Mouse (Mus musculus): ENCODE measurements around the gene Gm27021.
A peak's percentile ranks its signal among the peaks of the same experiment; 100 is the strongest.

Gene Gm27021

GRCm38 (mm10) chr8:120598579-120598978 lies 69.3 kb downstream of the Gm27021 start:
- DNase-seq (ENCODE audit: low spot score): no peak

GRCm38 (mm10) chr8:120595963-120596362 lies 71.9 kb downstream of the Gm27021 start:
- peak; percentile 47 for DNase-seq (ENCODE audit: low spot score)

GRCm38 (mm10) chr8:120594571-120594970 lies 73.3 kb downstream of the Gm27021 start:
- no peak for DNase-seq (ENCODE audit: low spot score)

DNA sequence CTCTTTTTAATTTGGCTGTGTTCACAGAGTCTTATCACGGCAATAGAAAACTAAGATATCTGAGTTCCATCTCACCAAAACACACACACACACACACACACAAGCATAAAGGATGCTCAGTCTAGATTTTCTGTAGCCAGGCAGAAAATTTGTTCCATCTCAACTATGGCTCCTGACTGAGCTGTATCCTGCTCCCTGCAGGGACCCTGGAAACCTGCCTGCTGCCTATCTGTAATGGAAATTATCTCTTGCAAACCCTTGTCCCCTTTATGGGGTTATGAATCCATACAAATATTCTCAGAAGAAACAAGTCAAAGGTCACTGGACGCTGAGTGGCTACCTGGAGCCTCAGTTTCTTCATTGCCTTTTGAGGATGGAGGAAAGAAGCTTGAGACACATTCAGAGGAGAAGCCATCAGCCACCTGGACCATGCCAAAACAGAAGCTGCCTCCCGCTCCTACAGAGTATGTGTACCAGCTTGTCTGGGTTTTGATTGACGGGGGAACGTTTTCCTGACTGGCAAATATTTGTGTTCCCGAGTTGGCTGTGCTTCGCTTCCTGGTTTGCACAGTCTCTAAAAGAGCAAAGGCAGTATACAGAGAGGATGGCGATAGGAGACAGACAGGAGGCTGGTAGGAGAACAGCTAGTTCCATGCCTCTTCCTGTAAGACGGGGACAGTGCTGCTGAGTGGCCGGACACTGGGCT lies 76.1 kb downstream of the Gm27021 start:
- DNase-seq (ENCODE audit: low spot score): no peak

- no peak for DNase-seq (ENCODE audit: low spot score)
Measured at GRCm38 (mm10) chr8:120589921-120590320, 78.0 kb downstream of the Gm27021 start.

DNA sequence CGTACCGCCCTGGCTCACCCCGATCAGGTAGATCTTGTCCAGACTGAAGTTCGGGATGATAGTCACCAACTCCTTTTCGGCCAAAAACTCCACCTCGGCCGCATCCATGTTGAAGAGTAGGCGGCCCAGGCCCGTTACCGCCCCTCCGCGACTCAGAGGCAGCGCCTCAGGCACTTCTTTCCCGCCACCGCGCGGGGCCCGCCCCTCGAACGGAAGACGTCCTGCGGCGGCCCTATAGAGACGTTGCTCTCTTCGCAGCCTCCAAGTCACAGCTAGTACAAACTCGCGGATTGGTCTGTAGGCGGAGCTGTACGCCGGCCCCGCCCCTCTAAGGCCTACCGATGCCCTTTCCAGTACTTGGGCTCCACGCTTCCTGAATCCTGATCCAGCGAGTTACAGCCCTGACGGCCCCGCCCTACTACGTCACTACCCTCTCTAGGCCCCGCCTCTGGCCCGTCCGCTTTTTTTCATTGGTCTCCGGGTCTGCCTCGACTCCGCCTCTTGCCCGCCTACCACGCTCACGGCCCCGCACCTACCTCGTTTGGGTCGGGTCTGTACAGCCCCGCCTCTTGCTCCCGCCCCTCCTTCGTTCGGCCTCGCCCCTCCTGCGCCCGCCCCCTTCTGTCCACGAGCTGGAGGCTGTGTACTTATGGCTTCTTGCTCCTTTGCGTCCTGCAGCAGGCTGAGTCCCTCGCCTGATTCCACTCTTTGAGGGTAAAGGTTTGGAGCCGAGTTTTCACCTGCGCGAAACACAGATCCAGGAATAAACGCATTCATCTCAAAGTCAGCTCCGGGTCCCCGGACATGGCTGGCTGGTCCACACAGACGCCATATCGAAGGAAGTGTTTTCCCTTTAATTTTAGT lies 78.7 kb downstream of the Gm27021 start, which contains the start of gene Gins2:
Gene Gins2 (minus strand): TSS at position 397 of the 864 bp plus-strand sequence.
- DNase-seq (ENCODE audit: low spot score): peak; percentile 97

DNA sequence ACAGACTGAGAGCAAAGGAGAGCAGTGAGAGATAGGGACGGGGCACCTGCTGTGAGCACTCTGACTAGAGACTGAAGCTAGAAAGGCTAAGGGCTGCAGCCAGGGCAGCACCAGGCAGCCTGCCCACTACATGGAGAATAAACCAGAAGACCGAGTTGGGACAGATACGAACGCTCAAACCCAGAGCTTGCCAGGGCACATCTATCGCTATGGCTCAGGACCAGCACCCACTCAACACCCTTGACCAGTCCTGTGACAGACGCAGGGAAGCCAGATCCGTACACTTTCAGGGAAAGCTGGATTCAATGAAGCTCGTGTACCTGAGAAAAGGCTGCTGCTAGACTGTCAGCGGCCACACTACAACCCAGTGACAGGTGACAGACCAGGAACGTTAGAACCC lies 82.4 kb downstream of the Gm27021 start:
- no peak for DNase-seq (ENCODE audit: low spot score)

GRCm38 (mm10) chr8:120581811-120582210 lies 86.1 kb downstream of the Gm27021 start:
- no peak for DNase-seq (ENCODE audit: low spot score)

- DNase-seq (ENCODE audit: low spot score): no peak
Measured at GRCm38 (mm10) chr8:120581329-120581728, 86.5 kb downstream of the Gm27021 start.

DNA sequence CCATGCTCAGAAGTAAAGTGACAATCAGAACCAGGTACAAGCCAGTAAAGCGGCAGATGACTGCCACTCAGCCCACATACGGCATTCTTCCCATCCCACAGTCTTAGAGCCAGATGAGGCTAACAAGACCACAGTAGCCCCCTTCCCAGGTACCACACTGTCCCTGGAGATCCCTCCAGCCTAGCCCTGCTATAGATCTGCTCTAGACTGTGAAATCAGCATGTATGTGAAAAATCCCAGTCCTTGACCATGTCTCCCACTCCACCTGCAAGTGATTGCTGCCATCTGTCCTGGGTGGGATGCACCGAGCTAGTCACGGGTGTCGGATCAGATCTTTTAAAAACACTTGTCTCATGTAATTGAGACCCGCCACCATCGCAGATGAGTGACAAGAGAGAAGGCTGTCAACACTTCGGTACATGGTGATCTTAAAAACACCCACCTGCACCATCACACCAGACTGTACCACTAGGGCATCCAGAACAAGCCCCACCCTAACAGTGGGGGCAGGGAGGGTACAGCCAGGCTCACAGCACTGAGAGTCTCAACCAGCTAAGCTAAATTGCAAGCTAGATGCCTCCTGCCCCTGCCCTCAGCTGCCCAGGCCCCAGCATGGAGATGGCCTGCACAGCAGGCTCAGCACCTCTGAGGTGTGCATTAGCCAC lies 87.4 kb downstream of the Gm27021 start:
- no peak for DNase-seq (ENCODE audit: low spot score)

DNA sequence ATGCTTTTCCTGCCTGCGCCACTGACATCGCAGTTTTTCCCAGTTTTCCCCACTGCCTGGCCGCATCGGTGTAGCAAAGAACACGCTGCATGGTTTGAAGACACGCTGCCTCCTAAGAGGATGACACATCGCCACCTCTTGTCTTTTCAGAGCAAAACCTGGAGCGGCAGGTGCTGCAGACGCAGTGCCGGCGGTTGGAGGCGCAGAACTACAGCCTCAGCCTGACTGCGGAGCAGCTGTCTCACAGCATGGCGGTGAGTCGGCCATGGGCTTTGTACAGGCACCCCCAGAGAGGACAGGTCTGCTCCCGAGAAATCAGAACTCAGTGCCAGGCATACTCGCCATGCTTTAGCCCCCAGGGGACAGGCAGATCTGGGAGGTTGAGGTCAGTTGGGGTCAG lies 90.1 kb downstream of the Gm27021 start:
- DNase-seq (ENCODE audit: low spot score): no peak

DNA sequence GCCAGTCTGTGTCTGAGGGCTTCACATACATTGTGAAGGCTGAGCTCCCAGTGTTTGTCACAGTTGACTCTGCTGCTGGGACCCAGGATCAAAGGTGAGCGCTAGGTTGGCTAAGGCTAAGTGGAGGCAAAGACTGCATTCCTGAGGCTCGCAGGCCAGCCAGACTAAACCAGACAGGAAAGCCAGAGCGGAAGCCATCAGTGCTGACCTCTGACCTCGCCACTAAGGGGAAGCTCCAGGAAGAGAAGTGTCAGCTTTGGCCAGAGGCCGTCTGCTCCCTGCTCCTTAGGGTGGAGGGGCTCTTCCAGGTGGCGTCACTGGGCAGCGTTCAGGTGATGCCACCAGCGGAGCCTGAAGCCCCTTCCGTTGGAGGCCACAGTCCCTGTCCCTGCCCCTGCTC lies 92.1 kb downstream of the Gm27021 start:
- DNase-seq (ENCODE audit: low spot score): no peak

DNA sequence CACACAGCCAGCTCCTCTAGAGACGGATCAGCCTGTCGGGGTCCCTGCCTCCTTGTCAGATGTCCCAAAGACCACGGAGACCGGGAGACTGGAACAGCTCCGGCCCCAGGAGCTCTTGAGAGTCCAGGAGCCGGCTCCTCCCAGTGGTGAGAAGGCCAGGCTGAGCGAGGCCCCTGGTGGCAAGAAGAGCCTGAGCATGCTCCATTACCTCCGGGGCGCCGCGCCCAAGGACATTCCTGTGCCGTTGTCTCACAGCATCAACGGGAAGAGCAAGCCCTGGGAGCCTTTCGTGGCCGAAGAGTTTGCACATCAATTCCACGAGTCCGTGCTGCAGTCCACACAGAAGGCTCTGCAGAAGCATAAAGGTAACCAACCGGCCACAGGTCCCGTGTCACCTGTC lies 92.9 kb downstream of the Gm27021 start:
- DNase-seq (ENCODE audit: low spot score): no peak

DNA sequence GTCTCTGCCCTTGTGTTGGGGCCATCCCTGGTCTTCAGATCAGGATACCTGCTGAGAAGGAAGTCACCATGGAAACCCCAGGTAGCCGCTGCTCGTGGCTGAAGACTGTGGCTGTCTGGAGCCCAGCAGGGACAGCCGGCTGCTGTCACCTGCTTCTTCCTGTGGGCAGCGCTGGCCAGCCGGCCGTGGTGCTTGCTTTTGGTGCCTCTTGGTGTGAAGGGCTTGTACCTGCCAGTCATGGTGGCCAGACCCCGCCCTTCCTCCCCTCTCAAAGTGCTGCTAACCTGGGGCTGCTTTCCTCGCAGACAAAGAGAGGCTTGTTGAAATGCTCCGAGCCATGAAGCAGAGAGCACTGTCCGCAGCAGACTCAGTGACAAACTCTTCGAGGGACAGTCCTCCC lies 94.0 kb downstream of the Gm27021 start:
- no peak for DNase-seq (ENCODE audit: low spot score)

GRCm38 (mm10) chr8:120572534-120572933 lies 95.3 kb downstream of the Gm27021 start:
- no peak for DNase-seq (ENCODE audit: low spot score)

GRCm38 (mm10) chr8:120571561-120571960 lies 96.3 kb downstream of the Gm27021 start:
- no peak for DNase-seq (ENCODE audit: low spot score)

GRCm38 (mm10) chr8:120569939-120570715 lies 97.8 kb downstream of the Gm27021 start:
- peak; percentile 77 for DNase-seq (ENCODE audit: low spot score)

- no peak for DNase-seq (ENCODE audit: low spot score)
Measured at GRCm38 (mm10) chr8:120569123-120569522, 98.8 kb downstream of the Gm27021 start.

DNA sequence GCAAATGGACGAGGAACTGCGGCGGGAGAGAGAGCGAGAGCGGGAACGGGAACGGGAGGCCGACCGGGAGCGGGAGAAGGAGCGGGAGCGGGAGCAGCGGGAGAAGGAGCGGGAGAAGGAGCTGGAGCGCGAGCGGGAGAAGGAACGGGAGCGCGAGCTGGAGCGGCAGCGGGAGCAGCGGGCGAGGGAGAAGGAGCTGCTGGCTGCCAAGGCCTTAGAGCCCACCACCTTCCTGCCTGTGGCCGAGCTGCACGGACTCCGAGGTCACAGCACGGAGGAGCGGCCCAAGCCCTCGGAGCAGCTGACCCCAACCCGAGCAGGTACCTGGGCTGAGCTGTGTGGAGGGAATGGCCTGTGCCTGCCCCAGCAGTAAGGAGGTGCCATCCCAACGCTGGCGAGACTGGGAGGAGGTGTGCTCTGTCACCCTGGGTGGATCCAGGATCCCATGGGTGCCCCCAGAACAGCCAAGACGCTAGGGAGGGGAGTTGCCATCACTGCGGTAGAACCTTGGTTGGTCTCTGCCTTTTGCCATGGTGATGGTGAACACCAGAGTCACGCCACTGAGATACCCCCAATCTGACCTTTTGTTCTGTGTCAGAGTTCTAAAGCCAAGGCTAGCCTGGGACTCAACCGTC lies 99.6 kb downstream of the Gm27021 start:
- no peak for DNase-seq (ENCODE audit: low spot score)

GRCm38 (mm10) chr8:120567731-120568130 lies 100.1 kb downstream of the Gm27021 start:
- no peak for DNase-seq (ENCODE audit: low spot score)

DNA sequence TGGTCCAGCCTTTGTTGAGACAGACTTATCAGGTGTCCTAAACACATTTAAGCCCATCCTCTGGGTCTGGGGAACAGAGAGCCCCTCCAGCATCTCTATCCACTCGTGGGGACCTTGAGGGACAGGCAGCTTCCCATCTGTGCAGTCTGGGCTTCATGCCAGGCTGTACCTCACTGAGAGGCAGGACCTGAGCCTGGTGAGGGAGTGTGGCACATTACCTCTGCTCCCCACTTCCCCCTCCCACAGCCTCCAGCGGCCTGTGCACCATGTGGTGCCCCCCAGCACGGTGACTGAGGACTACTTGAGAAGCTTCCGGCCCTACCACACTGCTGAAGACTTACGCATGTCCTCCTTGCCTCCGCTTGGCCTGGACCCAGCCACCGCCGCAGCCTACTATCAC lies 101.2 kb downstream of the Gm27021 start:
- no peak for DNase-seq (ENCODE audit: low spot score)
